Mouse (Mus musculus): Measurements from ENCODE around the gene Grm7.

GRCm38 (mm10) chr6:110982013-110982412, 336.6 kb downstream of the Grm7 start:
- TF ChIP-seq CTCF (IDR thresholded peaks at IDR 0.05; ENCODE audit: borderline replicate concordance, insufficient read depth, low read length) (no peak), POLR2A (IDR thresholded peaks at IDR 0.05; ENCODE audit: low read depth, low read length) (no peak)
